Mouse (Mus musculus) cerebellum, adult 11-12 months (tissue): ENCODE results near the gene Adam30.
A peak's percentile ranks its signal among the peaks of the same experiment; 100 is the strongest.
"Not testable (repeated sequence)": the region's sequence is repeated elsewhere in the genome, so short reads cannot be mapped to it uniquely, and the experiment has no call there.

Experiments
- DNase-seq: peaks from one replicate; pipeline ENCODE4 v3.0.0; 2022

Gene Adam30

DNA sequence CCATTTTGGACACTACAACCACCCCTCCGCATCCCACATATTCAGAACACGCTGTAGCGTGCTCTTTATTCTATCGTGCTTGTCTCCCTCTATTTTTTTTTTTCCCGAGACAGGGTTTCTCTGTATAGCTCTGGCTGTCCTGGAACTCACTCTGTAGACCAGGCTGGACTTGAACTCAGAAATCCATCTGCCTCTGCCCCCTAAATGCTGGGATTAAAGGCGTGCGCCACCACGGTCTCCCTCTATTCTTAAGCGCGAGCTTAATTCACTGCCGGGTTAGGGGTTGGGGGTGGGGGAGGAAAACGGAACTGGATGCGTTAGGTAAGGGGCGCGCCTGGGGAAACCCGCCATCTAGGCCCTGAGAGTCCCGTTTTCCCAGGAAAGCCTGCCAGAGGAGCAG, at the start of gene Adam30:
TSS of gene Adam30 (plus strand) at position 301 of the 400 bp plus-strand sequence.
- DNase-seq, result no peak

DNA sequence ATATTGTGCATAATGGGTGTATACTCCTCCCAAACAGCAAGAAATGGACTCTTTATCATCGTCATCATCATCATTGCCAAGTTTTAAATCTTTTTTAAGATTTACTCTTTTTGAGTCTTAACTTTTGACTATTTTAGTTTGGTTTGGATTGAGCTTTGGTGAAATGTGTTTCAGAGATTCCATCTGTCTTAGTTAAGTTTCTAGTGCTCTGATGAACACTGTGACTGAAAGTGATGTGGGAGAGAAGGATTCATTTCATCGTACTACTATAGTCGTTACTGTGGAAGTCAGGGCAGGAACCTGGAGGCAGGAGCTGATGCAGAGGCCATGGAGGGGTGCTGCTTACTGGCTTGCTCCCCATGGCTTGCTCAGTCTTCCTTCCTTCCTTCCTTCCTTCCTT, 42.2 kb upstream of the Adam30 start:
- no peak for DNase-seq

DNA sequence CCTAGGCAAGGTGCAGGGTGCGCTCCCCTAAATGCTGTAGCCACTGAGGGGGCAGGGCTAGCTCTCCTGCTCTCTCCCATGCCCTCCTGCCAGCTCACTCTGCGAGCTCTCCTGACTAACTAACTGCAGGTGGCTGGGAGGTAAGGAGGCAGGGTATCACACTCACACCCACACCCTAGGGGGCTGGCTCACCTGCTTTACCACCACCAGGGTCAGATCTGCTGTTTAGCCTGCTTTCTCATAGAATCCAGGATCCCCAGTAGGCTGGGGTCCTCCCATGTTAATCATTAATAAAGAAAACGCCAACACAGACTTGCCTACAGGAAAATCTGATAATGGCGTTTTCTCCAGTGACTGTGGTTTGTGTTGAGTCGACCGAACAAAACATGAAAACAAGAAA, 41.1 kb upstream of the Adam30 start:
- no peak for DNase-seq

DNA sequence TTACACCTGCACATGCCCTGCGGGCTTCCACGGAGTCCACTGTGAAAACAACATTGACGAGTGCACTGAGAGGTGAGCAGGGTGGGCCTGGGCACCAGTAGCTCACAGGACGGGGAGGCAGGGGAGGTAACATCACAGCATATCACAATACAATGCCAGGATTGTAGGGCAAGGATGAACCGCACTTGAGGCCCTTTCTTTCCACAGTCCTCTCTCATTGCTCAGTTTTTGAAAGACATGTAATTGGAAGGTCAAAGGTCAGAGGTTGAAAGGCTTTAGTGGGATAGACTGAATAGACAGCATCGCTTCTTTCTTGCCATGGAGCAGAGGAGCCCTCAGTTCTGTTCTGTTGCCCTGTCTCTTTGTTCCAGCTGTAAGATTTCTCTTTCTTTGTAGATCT, 39.5 kb upstream of the Adam30 start:
- DNase-seq, result no peak

DNA sequence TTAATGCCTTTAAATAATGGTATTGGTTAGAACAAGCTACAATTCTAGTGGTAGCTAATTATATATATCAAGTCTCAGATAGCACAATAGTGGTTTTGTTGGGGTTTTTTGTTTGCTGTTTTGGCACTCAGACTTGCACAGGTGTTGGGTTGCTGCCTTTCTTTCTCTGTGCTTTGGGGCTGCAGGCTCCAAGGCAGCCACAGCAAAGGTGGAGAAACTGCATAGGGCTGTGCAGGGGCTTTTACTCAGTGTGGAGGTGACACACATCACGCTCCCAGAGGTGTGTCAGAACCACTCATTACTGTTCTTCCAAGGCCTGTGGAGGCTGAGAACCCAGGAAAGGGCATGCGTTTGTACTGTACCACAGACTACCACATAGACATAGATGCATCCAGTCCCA, 32.7 kb upstream of the Adam30 start:
- no peak for DNase-seq

DNA sequence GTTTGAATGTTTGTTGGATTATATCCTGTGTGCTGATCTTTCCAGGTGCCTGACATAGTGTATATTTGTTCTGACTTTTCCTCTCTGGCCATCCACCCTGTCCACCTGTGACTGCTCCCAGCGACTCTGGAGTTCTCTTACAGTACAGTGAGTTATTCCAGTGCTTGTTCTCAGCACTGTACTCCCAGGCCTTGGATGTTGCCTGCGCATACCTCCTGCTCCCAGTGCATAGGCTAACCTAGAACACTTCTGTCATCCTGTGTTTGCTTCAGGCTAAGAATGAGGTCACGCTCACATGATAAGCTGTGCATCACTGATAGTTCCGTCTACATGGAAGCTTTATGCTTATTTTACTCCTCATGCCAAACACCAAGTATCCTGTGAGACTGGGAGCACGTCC, 31.7 kb upstream of the Adam30 start:
- no peak for DNase-seq

DNA sequence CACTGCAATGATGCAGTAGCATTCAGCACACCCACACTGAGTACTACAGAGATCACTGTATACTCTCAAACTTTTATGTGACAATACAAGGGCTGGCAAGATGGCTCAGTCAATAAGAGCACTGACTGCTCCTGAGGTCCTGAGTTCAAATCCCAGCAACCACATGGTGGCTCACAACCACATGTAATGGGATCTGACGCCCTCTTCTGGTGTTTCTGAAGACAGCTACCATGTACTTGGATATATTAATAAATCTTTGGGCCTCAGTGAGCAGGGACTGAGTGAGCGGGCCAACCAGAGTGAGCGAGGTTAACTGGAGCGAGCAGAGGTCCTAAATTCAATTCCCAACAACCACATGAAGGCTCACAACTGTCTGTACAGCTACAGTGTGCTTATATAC, 28.3 kb upstream of the Adam30 start:
- not testable (repeated sequence) for DNase-seq

DNA sequence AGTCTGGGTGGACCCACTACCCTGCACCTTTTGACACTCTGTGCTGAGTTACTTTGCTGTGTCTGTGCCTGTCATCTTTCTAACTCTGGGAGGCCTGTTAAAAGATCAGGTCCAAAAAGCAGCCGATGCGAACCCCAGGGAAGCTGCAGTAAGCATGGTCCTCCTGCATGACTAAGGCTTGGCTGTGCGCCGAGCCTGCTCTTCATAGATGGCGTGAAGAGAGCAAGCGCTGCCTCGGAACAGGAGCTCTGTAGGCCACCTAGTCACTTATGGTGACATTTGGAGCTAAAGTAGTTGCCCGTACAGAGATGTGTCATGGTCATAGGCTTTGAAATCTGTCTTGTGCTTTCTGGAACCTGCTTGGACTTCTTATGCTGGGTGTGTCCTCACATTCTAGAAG, 27.8 kb upstream of the Adam30 start:
- no peak for DNase-seq

DNA sequence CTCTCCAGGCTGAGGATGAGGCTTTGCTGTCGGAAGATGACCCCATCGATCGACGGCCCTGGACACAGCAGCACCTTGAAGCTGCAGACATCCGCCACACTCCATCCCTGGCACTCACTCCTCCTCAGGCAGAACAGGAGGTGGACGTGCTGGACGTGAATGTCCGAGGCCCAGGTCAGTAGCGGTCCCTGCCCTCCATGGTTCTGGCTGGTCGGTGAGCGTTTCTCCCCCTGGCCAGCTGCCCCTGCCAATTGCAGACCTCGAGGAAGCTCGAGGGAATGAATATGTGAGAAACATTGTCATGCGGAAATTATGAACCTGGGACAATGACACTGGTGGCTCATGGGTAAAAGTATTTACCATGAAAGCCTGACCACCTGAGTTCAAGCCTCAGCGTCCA, 19.0 kb upstream of the Adam30 start:
- DNase-seq, result no peak

DNA sequence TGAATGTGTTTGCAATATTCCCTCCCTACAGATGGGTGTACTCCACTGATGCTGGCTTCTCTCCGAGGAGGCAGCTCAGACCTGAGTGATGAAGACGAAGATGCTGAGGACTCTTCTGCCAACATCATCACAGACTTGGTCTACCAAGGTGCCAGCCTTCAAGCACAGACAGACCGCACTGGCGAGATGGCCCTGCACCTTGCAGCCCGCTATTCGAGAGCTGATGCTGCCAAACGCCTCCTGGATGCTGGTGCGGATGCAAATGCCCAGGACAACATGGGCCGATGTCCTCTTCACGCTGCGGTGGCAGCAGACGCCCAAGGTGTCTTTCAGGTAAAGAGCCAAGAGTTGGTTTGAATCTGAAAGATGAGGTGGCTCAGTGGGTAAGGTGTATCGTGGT, 17.6 kb upstream of the Adam30 start:
- no peak for DNase-seq

DNA sequence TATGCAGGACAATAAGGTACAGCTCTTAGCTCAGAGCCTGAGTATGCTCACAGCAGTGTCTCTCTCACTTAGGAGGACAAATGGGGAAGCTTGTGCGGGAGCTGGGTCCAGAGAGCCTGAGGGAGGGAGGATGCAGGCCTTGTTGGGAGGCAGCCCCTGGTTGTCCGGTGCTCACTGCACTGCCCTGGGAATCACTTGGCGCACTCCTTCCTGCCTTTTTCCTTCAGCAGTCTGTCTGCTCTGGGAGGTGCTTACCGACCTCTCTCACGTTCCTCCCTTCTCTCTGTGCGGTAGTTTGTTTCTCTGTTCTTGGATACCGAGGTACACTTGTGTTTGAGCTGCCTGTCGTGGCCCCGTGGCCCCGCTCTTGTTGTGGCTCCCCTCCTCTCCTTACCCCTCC, 15.2 kb upstream of the Adam30 start:
- DNase-seq, result no peak

DNA sequence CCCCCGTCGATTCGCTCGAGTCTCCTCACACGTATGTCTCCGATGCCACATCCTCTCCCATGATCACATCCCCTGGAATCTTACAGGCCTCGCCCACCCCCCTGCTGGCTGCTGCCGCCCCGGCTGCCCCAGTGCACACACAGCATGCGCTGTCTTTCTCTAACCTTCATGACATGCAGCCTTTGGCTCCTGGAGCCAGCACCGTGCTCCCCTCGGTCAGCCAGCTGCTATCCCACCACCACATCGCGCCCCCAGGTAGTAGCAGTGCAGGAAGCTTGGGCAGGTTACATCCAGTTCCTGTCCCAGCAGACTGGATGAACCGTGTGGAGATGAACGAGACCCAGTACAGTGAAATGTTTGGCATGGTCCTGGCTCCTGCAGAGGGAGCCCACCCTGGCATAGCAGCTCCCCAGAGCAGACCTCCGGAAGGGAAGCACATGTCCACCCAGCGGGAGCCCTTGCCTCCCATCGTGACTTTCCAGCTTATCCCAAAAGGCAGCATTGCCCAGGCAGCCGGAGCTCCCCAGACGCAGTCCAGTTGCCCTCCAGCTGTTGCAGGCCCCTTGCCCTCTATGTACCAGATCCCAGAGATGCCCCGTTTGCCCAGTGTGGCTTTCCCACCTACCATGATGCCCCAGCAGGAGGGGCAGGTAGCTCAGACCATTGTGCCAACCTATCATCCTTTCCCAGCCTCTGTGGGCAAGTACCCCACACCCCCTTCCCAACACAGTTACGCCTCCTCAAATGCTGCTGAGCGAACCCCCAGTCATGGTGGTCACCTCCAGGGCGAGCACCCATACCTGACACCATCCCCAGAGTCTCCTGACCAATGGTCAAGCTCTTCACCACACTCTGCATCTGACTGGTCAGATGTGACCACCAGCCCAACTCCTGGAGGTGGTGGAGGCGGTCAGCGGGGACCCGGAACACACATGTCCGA, 13.7 kb upstream of the Adam30 start:
- no peak for DNase-seq

DNA sequence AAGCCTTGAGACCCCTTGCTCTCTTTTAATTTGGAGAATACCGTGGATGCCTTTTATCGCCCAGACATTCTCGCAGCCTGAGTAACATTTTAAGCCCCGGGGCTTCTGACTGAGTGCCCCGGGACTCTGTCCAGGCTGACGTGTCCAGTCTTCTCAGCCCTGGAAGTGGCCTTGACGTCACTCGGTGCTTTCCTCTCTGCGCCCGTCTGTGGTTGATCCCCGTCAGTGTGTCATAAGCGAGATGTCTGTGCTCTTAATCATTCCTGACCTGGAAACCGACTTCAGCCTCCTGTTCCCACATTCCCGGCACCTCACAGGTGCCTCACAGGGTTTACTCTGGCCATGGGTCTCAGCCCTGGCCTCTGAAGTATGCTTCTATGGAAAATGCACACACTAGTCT, 12.7 kb upstream of the Adam30 start:
- DNase-seq, result no peak

DNA sequence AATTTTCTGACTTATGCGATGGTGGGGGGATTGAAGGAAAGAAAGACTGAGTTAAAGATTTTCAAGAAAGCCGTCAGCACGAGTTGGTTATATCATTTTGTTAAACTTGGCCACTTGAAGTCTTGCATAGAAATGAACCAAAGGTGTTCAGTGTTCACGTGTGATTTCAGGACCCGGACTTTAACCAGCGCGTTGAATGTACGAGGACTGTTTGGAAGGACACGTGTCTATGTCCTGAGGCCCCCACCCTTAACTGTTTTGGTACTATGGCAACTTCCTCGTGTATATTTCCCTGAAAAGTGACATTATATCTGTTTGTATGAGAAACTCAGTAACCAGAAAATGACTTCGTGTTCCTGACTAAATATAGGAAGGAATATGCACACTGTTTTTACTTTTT, 10.5 kb upstream of the Adam30 start:
- DNase-seq, result no peak

DNA sequence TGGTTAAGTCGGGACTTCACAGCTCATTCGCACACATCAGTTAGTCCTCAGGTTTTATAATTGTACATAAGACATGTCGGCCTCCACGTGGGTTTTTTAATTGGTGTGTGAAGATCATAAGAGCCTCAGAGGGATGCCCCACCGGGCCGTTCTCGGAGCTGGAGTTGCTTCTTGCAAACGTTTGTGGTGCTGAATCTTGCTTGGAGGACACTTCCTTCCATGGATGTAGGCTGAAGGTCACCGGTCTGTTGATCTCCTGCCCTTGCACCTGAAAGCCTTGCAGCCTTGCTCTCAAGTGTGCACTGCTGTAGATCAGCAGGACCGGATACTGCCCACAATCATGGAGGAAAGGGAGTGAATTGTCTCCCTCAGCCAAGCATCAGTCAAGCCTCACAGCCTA, 9.4 kb upstream of the Adam30 start:
- DNase-seq, result no peak

DNA sequence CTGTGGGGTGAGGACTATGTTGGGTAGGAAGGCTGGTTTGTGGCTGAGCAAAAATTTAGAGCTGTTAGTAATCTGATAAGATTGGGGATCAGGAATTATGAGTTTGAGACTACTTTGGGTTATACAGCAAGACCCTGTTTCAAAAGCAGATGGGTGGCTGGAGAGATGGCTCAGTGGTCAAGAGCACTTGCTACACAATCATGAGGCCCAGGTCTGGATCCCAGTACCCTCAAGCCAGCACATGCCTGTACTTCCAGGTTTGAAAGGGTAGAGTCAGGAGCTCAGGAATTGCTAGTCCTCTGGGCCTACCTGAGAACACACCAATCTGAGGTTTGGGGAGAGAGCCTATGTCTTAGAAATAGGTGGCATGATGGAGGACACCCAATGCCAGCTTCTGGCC, 7.0 kb upstream of the Adam30 start:
- DNase-seq, result no peak

DNA sequence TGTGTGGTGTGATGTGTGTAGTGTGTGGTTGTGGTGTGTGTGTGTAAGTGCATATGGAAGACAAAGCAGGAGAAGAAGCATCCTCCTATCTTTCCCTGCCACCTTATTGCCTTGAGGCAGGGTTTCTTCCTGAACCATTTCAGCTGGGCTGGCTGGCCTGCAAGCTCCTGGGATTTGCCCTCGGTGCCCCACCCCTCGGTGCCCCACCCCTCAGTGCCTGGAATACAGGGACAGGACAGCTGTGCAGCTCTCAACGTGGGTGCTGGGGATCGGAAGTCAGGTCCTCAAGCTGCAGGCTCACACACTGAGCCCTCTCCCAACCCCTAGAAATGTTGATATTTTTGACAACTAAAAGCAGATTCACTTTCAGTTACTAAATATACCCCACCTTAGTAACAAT, 4.3 kb upstream of the Adam30 start:
- no peak for DNase-seq

DNA sequence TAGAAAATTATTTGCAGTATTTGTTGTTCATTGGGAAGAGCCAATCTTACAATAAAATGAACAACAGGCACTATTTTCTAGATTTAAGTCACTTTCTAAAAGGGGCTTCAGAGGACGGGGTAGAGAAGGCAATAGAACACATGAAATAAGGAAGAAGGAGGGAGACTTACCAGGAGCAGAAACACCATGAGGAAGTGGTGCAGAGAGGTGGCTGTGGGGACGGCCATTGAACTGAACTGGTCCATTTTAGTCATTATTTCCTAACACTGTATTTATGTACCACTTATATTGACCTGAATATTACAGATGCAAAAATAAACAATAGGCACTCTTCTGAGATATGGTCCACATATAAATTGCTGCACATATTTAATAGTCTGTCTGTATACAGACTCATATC, 3.4 kb upstream of the Adam30 start:
- no peak for DNase-seq

DNA sequence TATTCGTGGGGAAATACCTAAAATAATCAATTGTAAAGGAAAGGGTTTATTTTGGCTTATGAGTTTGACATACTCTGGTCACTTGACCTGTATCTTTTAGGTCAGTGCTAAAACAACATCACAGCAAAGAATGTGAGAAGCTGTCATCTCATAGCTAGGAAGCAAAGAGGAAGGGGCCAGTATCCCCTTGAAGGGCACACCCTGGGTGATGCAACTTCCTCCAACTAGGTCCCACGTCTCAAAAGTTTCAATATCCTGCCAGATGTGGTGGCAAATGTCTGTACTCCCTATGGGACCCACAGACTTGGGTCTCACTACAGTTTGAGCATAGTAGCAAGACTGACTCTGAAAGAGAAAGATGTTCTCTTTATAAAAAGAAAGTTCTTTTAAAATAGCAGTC, 2.8 kb upstream of the Adam30 start:
- no peak for DNase-seq

DNA sequence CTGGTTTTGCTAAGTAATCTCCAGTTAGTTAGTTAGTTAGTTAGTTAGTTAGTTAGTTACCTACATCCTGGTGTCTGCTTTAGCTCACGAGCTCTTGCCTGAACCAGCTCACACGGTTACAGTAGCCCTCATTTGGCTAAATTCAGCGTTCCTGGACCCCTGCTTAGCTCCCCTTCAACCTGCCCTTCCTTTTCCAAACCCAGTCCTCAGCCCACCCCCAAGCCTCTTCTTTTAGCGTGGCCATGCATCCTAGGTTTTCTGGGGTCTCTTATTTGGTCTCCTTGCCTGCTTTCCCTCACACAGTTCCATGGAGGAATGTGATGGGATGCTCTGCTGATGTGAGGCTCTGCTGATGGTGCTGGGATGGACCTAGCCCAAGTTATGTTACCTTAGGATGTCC, 1.8 kb upstream of the Adam30 start:
- no peak for DNase-seq

DNA sequence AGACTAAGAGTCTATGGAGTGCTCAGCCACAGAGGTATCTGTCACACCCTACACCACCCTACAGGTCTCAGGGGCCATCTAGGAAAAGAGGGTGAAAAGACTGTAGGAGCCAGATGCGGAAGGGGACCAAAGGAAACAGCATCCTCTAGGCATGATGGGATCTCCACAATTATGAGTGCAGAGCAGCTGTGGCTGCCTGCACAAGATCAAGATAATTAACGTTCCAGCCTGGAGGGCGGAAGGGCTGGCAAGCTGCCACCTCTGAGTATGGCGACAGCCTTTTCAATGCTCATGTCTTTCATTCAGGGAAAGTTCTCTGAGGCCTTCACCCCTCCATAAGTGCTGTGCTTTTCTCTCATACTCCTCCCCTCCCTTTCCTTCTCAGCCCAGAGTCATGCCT, 1.1 kb upstream of the Adam30 start:
- no peak for DNase-seq

DNA sequence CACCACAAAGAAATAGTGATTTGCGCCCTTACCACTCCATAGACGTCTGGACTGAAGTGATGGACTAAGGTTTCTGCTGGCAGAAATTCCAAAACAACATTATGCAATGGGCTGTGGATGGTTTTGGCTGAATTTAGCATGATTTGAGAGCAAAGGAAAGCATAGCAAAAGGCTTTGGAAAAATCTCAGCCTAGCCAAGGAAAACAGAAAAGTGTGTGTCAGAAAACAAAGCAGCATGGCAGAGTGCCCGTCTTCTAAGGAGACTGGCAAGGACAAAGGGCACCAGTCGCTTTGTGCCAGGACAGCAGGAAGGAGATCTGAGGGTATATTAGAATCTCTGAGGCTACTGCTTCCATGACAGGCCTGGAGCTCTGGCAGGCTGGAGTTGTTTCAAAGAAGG, 17.9 kb downstream of the Adam30 start:
- DNase-seq, result peak; percentile 5

DNA sequence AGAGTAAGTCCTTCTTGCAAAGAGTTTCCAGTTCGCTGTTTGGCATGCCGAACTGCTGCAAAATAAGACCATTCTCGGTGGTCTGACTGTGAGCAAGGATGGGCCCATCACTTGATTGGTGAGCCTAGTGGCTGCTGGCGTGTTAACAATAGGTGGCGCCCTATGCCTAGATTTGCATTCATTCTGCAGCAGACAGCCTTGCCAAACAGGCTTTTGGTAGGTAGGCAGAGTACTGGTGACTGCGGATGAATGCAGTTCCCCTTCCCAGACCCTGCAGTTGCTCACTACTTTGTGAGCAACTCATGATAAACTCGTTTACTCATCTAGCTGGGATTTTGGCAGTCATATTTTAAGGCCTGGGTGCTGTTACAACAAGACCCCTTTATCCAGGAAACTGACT, 20.4 kb downstream of the Adam30 start:
- DNase-seq, result no peak

DNA sequence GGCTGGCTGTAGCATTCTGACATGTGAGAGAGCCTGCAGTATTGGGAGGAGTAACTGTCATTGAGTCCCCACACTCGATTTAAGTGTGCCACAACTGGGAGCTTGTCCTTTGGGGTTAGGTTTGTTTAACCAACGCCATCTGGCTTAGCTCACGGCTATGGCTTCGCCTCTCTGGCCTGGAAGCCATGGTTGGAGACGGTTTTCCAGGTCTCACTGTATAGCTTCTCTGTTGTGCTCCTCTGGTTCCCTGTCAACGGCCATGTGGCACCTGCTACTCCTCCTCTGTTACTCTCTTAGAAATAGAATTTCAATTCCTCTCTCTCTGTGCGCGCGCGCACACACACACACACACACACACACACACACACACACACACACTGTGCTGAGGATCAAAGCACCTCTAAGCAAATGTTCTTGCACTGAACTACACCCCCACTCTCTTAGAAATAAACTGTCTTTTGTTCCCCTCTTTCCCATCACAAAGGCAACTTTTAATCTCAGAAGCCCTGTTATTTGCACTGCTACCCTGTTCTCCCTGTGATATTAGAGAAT, 24.8 kb downstream of the Adam30 start:
- no peak for DNase-seq

DNA sequence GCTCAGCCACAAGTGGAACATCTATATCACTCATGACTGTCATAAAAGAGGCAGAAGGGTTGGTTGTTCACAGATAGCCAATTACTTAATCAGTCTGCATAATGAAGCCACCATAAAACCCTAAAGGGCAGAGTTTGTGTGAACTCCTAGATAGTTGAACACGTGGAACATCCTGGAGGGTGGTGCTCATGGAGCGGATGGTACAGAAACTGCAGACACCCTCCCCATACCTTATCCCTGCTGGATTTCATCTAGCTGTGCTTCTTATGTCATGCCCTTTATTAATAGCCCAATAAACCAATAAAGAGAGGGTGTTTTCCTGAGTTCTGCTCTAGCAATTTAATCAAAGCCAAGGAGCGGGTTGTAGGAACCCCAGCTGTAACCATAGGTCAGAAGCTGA, 27.3 kb downstream of the Adam30 start:
- no peak for DNase-seq
